Mouse (Mus musculus) NIH3T3 (cell line): ENCODE measurements around the gene Exoc3l.

ENCODE experiments used
- DNase-seq: peaks from one replicate; pipeline ENCODE4 v3.0.0-alpha.2; 2012; ENCODE audit warnings: low read depth

Gene Exoc3l

GRCm38 (mm10) chr8:105268342-105269074, 27.4 kb downstream of the Exoc3l start:
- DNase-seq, result no peak

- no peak for DNase-seq
These were observed 29.1 kb downstream of the Exoc3l start for GRCm38 (mm10) chr8:105266775-105267174.

- peak; percentile 51 for DNase-seq
These were observed 30.8 kb downstream of the Exoc3l start for GRCm38 (mm10) chr8:105265128-105265527.

- peak; percentile 82 for DNase-seq
These were observed 31.6 kb downstream of the Exoc3l start, which contains the start of the genes Tradd and Fbxl8 for GRCm38 (mm10) chr8:105264024-105264982. Gene Tradd (minus strand): TSS chr8:105264609. Gene Fbxl8 (plus strand): TSS chr8:105264648.

GRCm38 (mm10) chr8:105263244-105263912, 32.5 kb downstream of the Exoc3l start:
- DNase-seq, result peak; percentile 47

GRCm38 (mm10) chr8:105261326-105261980, 34.4 kb downstream of the Exoc3l start:
- no peak for DNase-seq

GRCm38 (mm10) chr8:105260371-105261099, 35.4 kb downstream of the Exoc3l start:
- no peak for DNase-seq

- DNase-seq, result no peak
These were observed 36.1 kb downstream of the Exoc3l start for GRCm38 (mm10) chr8:105259721-105260320.

GRCm38 (mm10) chr8:105258911-105259720, 36.8 kb downstream of the Exoc3l start:
- no peak for DNase-seq

- DNase-seq, result no peak
These were observed 38.4 kb downstream of the Exoc3l start for GRCm38 (mm10) chr8:105257318-105258114.

- peak; percentile 89 for DNase-seq
These were observed 40.9 kb downstream of the Exoc3l start, which contains the start of gene B3gnt9 for GRCm38 (mm10) chr8:105254966-105255350. Gene B3gnt9 (minus strand): TSS chr8:105255153.

GRCm38 (mm10) chr8:105254152-105254965, 41.5 kb downstream of the Exoc3l start:
- DNase-seq, result peak; percentile 96

GRCm38 (mm10) chr8:105253766-105254151, 42.1 kb downstream of the Exoc3l start:
- DNase-seq, result no peak

GRCm38 (mm10) chr8:105252680-105253537, 43.0 kb downstream of the Exoc3l start:
- no peak for DNase-seq

- no peak for DNase-seq
These were observed 43.9 kb downstream of the Exoc3l start for GRCm38 (mm10) chr8:105251954-105252353.

GRCm38 (mm10) chr8:105241016-105241415, 54.9 kb downstream of the Exoc3l start:
- no peak for DNase-seq
